Mouse (Mus musculus) layer of hippocampus, postnatal 25 days (tissue): ENCODE measurements around the gene OR5BS1P. TPM values are rescaled to one million over a fixed set of nuclear protein-coding genes. Genes with fewer than 3 reads are reported as not detected.

Source experiments
- microRNA-seq, 2 experiments: library from miRNA; unstranded; fragments of <30 nt; microRNA quantifications; one replicate each; pipeline ENCODE4 v1.2.0; 2021
- total RNA-seq, 2 experiments: library from RNA; stranded (reverse); gene quantifications; 2 replicates each; pipeline ENCODE4 v1.2.3; 2021

The OR5BS1P gene
- total RNA-seq, 2 experiments from 2014 or later, result not detected

Small RNA genes lying within 50 kb of the gene (microRNA-seq; reads per million reads assigned to microRNA genes)
- 3.1 to 7.4 reads per million in 2 experiments for gene Mir1291

Other genes starting within 250 kb of the OR5BS1P start
- under 1 TPM in 1 of 2 experiments, not detected in 1; 0.15 TPM for gene Gm44579, start 248.9 kb upstream of the OR5BS1P start, total RNA-seq
- gene Olfr287, start 248.8 kb upstream of the OR5BS1P start, total RNA-seq, result 1 to 10 TPM; 3.6 to 5.3 TPM
- gene Olfr286, start 235.4 kb upstream of the OR5BS1P start, total RNA-seq, result not detected
- gene H1fnt, start 212.6 kb upstream of the OR5BS1P start, total RNA-seq, result not detected
- gene Zfp641, start 173.7 kb upstream of the OR5BS1P start, total RNA-seq, result 1 to 10 TPM; 5.9 to 6.8 TPM
- not detected for gene Olfr285, start 152.5 kb upstream of the OR5BS1P start, total RNA-seq
- not detected for gene Olfr284, start 128.9 kb upstream of the OR5BS1P start, total RNA-seq
- not detected for gene Olfr283, start 89.0 kb upstream of the OR5BS1P start, total RNA-seq
- gene Olfr282, start 38.7 kb upstream of the OR5BS1P start, total RNA-seq, result not detected
- gene Olfr281, start 17.3 kb upstream of the OR5BS1P start, total RNA-seq, result not detected
- gene Lalba, start 12.8 kb downstream of the OR5BS1P start, total RNA-seq, result not detected
- under 1 TPM; 0.07 to 0.16 TPM for gene Olfr279, start 22.5 kb downstream of the OR5BS1P start, total RNA-seq
- gene Kansl2, start 64.4 kb downstream of the OR5BS1P start, total RNA-seq, result 10 to 100 TPM; 59.5 to 59.7 TPM
- 10 to 100 TPM; 40.1 to 45.0 TPM for gene Ccnt1, start 101.0 kb downstream of the OR5BS1P start, total RNA-seq
- under 1 TPM in 1 of 2 experiments, not detected in 1; 0.73 TPM for gene 4930415O20Rik, start 101.1 kb downstream of the OR5BS1P start, total RNA-seq
- 10 to 100 TPM; 45.1 to 45.8 TPM for gene Adcy6, start 140.2 kb downstream of the OR5BS1P start, total RNA-seq
- gene Cacnb3, start 160.9 kb downstream of the OR5BS1P start, total RNA-seq, result 100 to 1,000 TPM; 189 to 209 TPM
- gene Ddx23, start 193.0 kb downstream of the OR5BS1P start, total RNA-seq, result 10 to 100 TPM; 75.8 to 79.9 TPM
- gene Rnd1, start 207.6 kb downstream of the OR5BS1P start, total RNA-seq, result 1 to 10 TPM; 8.3 to 9.4 TPM
- 10 to 100 TPM in 1 of 2 experiments, 1 to 10 TPM in 1; 9.0 to 11.1 TPM for gene Ccdc65, start 238.3 kb downstream of the OR5BS1P start, total RNA-seq